Mouse (Mus musculus) ES-E14 (cell line): Measurements from ENCODE around the gene Gm17324. TPM values are rescaled to one million over a fixed set of nuclear protein-coding genes. Genes with fewer than 3 reads are reported as not detected.
A peak's percentile ranks its signal among the peaks of the same experiment; 100 is the strongest.
"Not testable (repeated sequence)": the region's sequence is repeated elsewhere in the genome, so short reads cannot be mapped to it uniquely, and the experiment has no call there.

Source experiments
- DNase-seq: peaks from one replicate; pipeline ENCODE4 v3.0.0-alpha.2; 2013; ENCODE audit warnings: low read depth, low spot score
- H3K27ac ChIP-seq: 2 replicates; pipeline ENCODE4 v1.5.1; 2012; ENCODE audit warnings: low read depth, mild to moderate bottlenecking, low read length, moderate library complexity, mixed read lengths; ENCODE audit not compliant: poor library complexity, insufficient read depth, severe bottlenecking
- H3K36me3 ChIP-seq: 2 replicates; pipeline ENCODE4 v1.6.1; 2012; ENCODE audit warnings: mild to moderate bottlenecking, low read length, moderate library complexity, mixed read lengths; ENCODE audit not compliant: control insufficient read depth, poor library complexity, insufficient read depth, severe bottlenecking
- H3K4me1 ChIP-seq, 2 experiments: fragments of 150-350 bp in 1 of 2; sonication (generic) in 1 of 2; 2 replicates each; pipeline ENCODE4 v1.6.1; 2012; ENCODE audit warnings: low read length in 2 of 2, mild to moderate bottlenecking in 1 of 2, mixed read lengths in 1 of 2; ENCODE audit not compliant: control insufficient read depth in 2 of 2, insufficient read depth in 2 of 2, poor library complexity in 1 of 2
- H3K4me3 ChIP-seq, 2 experiments: fragments of 150-350 bp in 1 of 2; sonication (generic) in 1 of 2; 2 replicates each; pipeline ENCODE4 v1.5.1; 2012; ENCODE audit warnings: low read length in 2 of 2, low read depth in 1 of 2, mild to moderate bottlenecking in 1 of 2, mixed read lengths in 1 of 2; ENCODE audit not compliant: insufficient read depth in 1 of 2, poor library complexity in 1 of 2, severe bottlenecking in 1 of 2
- H3K9ac ChIP-seq: 2 replicates; pipeline ENCODE4 v1.6.1; 2012; ENCODE audit warnings: low read depth, mild to moderate bottlenecking, low read length, mixed read lengths; ENCODE audit not compliant: poor library complexity, insufficient read depth, severe bottlenecking
- H3K9me3 ChIP-seq: fragments of 150-350 bp; sonication (generic); 2 replicates; pipeline ENCODE4 v1.6.1; 2012; ENCODE audit warnings: low read depth, mild to moderate bottlenecking, low read length; ENCODE audit not compliant: control insufficient read depth, insufficient read depth
- CHD2 ChIP-seq: IDR thresholded peaks from 2 replicates; pipeline ENCODE4 v1.6.1; 2014; ENCODE audit warnings: mild to moderate bottlenecking, low read depth, low read length, inconsistent platforms
- HCFC1 ChIP-seq: IDR thresholded peaks from 2 replicates; pipeline ENCODE4 v1.6.1; 2012; ENCODE audit warnings: low read length, inconsistent platforms, borderline replicate concordance; ENCODE audit not compliant: insufficient read depth
- MAFK ChIP-seq: IDR thresholded peaks from 2 replicates; pipeline ENCODE4 v1.6.1; 2014; ENCODE audit warnings: mild to moderate bottlenecking, low read depth, low read length, inconsistent platforms; ENCODE audit not compliant: insufficient read depth
- ZC3H11A ChIP-seq: IDR thresholded peaks from 2 replicates; pipeline ENCODE4 v1.6.1; 2012; ENCODE audit warnings: low read depth, mild to moderate bottlenecking, inconsistent platforms, low read length, borderline replicate concordance
- ZNF384 ChIP-seq: IDR thresholded peaks from 2 replicates; pipeline ENCODE4 v1.6.1; 2012; ENCODE audit warnings: low read depth, low read length, inconsistent platforms
- in situ Hi-C, 2 experiments: fragments of 600-800 bp; cut with MboI; formaldehyde crosslinking; loops; one replicate each; pipeline ENCODE4 v1.15.1; 2025; ENCODE audit warnings: low sequenced_read_pairs in 2 of 2, inconsistent platforms in 1 of 2; ENCODE audit not compliant: unreplicated experiment in 2 of 2
- total RNA-seq: library from RNA; depleted of rRNA; stranded (reverse); fragments of 300-350 nt; gene quantifications from 2 replicates; pipeline ENCODE4 v1.2.3, GENCODE M21; 2012

Gene Gm17324
- total RNA-seq, 1 experiment, result 0.45 TPM

- Histone ChIP-seq H3K4me1 (no peaks in the 10 kb centered on the region; a peak in 1 of 4 replicates), H3K4me3 (peak overlapping the region; percentile 90 to 100), H3K9me3 (no peaks in the 10 kb centered on the region), H3K36me3 (peaks cover 38% of the 10 kb centered on the region), H3K9ac (peak overlapping the region; percentile 99), H3K27ac (peak overlapping the region; percentile 99)
- in situ Hi-C loops, result no loop called here
- TF ChIP-seq CHD2 (no peak), ZC3H11A (no peak), HCFC1 (no peak), ZNF384 (no peak), MAFK (no peak)
- peak; percentile 96 for DNase-seq
Observed at GRCm38 (mm10) chr9:78481423-78482331, 33.1 kb upstream of the Gm17324 start.

GRCm38 (mm10) chr9:78480706-78481358 is 32.2 kb upstream of the Gm17324 start:
- Histone ChIP-seq H3K4me1 (no peaks in the 10 kb centered on the region; a peak in 1 of 4 replicates), H3K9ac (peak overlapping the region; percentile 95), H3K27ac (peak overlapping the region; percentile 99), H3K9me3 (no peaks in the 10 kb centered on the region), H3K4me3 (peak overlapping the region; percentile 72 to 100), H3K36me3 (peaks cover 38% of the 10 kb centered on the region)
- no peak for DNase-seq
- TF ChIP-seq ZNF384 (no peak), HCFC1 (no peak), ZC3H11A (no peak), MAFK (no peak), CHD2 (no peak)
- in situ Hi-C loops, result no loop called here

GRCm38 (mm10) chr9:78480227-78480626 is 31.6 kb upstream of the Gm17324 start:
- peaks cover 38% of the 10 kb centered on the region for H3K36me3 ChIP-seq
- peak overlapping the region; percentile 99 for H3K27ac ChIP-seq
- H3K4me3 ChIP-seq, result peak overlapping the region; percentile 72 to 100
- in situ Hi-C loops, H3K9me3 ChIP-seq, H3K4me1 ChIP-seq, DNase-seq: not testable (repeated sequence)
- H3K9ac ChIP-seq, result peak overlapping the region; percentile 95

GRCm38 (mm10) chr9:78479308-78479707 is 30.7 kb upstream of the Gm17324 start:
- H3K4me3 ChIP-seq, result peak overlapping the region; percentile 15 to 69
- H3K9me3 ChIP-seq, H3K4me1 ChIP-seq, in situ Hi-C loops, DNase-seq: not testable (repeated sequence)
- H3K36me3 ChIP-seq, result peaks cover 38% of the 10 kb centered on the region
- peak overlapping the region; percentile 83 for H3K9ac ChIP-seq
- peak overlapping the region; percentile 82; the same call in 1 of the 2 replicates for H3K27ac ChIP-seq

GRCm38 (mm10) chr9:78478009-78478605 is 29.5 kb upstream of the Gm17324 start:
- peaks cover 40% of the 10 kb centered on the region for H3K36me3 ChIP-seq
- peak overlapping the region in 1 of 2 experiments; percentile 8; a peak in 2 of 4 replicates for H3K4me3 ChIP-seq
- in situ Hi-C loops, result not testable (repeated sequence)

More at GRCm38 (mm10) chr9:78478009-78478605, 29.5 kb upstream of the Gm17324 start:
- H3K9ac ChIP-seq, result peak overlapping the region; percentile 1; the same call in 1 of the 2 replicates
- H3K27ac ChIP-seq, H3K4me1 ChIP-seq, DNase-seq, H3K9me3 ChIP-seq: not testable (repeated sequence)
